Mouse (Mus musculus) olfactory bulb, adult 2 months (tissue): ENCODE data around the gene Dmrtc1a. TPM values are rescaled to one million over a fixed set of nuclear protein-coding genes. Genes with fewer than 3 reads are reported as not detected.
A peak's percentile ranks its signal among the peaks of the same experiment; 100 is the strongest.
"Not testable (repeated sequence)": the region's sequence is repeated elsewhere in the genome, so short reads cannot be mapped to it uniquely, and the experiment has no call there.

Experiments used
- H3K27ac ChIP-seq: fragments of 200-500 bp; 2 replicates; pipeline ENCODE4 v1.5.1; 2012; ENCODE audit warnings: low read depth, low read length; ENCODE audit not compliant: insufficient read depth
- H3K4me1 ChIP-seq: fragments of 200-500 bp; 2 replicates; pipeline ENCODE4 v1.6.1; 2012; ENCODE audit warnings: low read length; ENCODE audit not compliant: control insufficient read depth, insufficient read depth
- H3K4me3 ChIP-seq: fragments of 200-500 bp; 2 replicates; pipeline ENCODE4 v1.5.1; 2012; ENCODE audit warnings: mild to moderate bottlenecking, low read depth, low read length, moderate library complexity; ENCODE audit not compliant: insufficient read depth
- CTCF ChIP-seq: fragments of 200-500 bp; IDR thresholded peaks from 2 replicates; pipeline ENCODE4 v1.5.1; 2012; ENCODE audit warnings: low read depth, mild to moderate bottlenecking, low read length, moderate library complexity; ENCODE audit not compliant: insufficient read depth
- POLR2A ChIP-seq: fragments of 200-500 bp; IDR thresholded peaks from 2 replicates; pipeline ENCODE4 v1.6.1; 2012; ENCODE audit warnings: mild to moderate bottlenecking, low read depth, low read length, moderate library complexity; ENCODE audit not compliant: insufficient read depth
- WGBS: fragments of 180-500 bp; shearing (Covaris S2); methylation state at CpG from one replicate; pipeline ENCODE4 v1.1.7; 2018; 5-methylcytosine and 5-hydroxymethylcytosine counted together
- polyA plus RNA-seq: library from polyadenylated mRNA; stranded (reverse); fragments of >200 nt; gene quantifications from 2 replicates; pipeline ENCODE4 v1.2.4, GENCODE M21; 2012; ENCODE audit warnings: low replicate concordance; ENCODE audit not compliant: missing spikeins, insufficient read depth, insufficient read length

The Dmrtc1a gene
- polyA plus RNA-seq, result not detected in 2 replicates

DNA sequence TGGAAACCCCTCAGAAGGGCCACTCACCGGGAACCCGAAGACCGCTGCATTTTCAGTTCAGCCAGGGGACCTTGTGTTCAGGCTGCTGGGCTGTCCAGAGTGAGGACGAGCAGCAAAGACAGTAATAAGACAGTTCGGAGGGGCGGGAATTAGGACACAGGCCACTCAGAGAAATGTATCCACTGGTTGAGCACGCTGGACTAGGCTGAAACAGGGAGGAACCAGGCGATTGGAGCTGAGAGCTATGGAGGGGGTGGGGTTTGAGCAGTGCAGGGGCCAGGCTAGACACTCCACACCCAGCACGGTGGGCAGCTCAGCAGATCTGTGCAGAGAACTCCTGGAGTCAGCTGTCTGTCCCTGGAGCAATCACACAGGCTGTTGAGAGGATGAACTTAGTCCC lies at the start of gene Dmrtc1a, which contains the start of gene 1700011M02Rik:
Gene Dmrtc1a, minus strand, starts transcription at position 101 of the 400 bp plus-strand sequence.
Gene 1700011M02Rik, plus strand, starts transcription at position 319 of the 400 bp plus-strand sequence.
- not testable (repeated sequence) for H3K4me3 ChIP-seq, H3K27ac ChIP-seq, H3K4me1 ChIP-seq
- 80% methylated on average over 9 of the region's 9 CpGs for WGBS

DNA sequence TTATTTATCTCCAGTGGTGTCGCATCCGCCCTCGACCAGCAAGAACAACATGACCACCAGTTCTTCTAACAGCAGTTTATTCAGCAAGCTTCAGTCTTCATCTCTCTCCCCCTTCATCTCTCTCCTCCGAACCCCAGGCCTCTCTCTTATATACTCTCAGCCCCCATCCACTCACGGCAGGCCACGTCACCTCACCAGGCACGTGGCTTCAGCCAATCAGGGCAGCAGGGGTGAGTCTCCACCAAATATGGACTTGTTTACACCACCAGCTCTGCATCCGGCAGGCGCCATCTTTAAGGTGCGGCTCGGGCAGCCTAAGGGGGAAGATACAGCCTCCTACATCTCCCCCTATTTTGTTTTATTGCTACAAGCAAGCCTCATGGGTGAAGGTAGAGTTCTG lies 41.6 kb upstream of the Dmrtc1a start:
- H3K4me1 ChIP-seq, H3K4me3 ChIP-seq, H3K27ac ChIP-seq: not testable (repeated sequence)
- WGBS, result 93% methylated on average over 11 of the region's 11 CpGs

DNA sequence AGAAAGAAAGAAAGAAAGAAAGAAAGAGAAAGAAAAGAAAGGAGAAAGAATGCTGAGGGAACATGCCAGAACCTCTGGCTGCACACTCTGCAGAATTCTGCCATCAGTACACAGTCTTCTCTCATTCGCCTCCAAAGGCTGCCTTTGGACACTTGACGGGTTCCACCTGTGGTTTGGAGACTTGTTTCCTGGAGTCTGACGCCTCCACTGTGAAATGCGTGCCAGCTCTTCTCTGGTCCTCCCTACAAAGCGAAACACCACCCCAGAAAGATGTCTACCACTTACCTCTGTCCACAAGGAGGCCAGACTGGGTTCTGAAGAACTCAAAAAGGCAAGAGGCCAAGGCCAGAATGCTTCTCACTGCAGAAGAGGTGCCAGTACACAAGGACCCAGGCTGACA lies 28.3 kb upstream of the Dmrtc1a start:
- H3K4me3 ChIP-seq, result no peak overlapping the region
- peaks cover 11% of the 10 kb centered on the region for H3K4me1 ChIP-seq
- no peak overlapping the region for H3K27ac ChIP-seq
- 68% methylated on average over 5 of the region's 5 CpGs for WGBS
- TF ChIP-seq CTCF, result no peak
- no peak for TF ChIP-seq POLR2A

DNA sequence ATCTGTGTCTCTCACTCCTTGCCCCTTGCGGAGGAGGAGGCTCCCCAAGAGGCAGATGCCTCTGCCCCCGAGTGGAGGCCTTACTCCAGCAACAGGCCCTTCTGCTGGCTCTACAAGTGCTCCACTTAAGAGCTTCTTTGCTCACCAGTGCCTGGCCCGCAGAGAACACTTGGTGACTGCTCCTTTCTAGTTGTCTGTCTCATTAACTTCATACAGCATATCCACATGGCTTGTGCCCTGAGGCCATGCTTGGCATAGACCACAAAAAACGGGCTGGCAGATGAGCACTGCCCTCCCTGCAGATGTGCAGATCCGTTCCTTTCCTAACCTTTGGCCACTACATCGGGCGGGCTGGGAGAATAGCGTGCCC lies 25.9 kb upstream of the Dmrtc1a start:
- 60% methylated on average over 8 of the region's 8 CpGs for WGBS
- TF ChIP-seq CTCF (no peak), POLR2A (no peak)
- peak overlapping the region; percentile 94 for H3K4me3 ChIP-seq
- no peak overlapping the region for H3K27ac ChIP-seq
- H3K4me1 ChIP-seq, result peaks cover 11% of the 10 kb centered on the region

DNA sequence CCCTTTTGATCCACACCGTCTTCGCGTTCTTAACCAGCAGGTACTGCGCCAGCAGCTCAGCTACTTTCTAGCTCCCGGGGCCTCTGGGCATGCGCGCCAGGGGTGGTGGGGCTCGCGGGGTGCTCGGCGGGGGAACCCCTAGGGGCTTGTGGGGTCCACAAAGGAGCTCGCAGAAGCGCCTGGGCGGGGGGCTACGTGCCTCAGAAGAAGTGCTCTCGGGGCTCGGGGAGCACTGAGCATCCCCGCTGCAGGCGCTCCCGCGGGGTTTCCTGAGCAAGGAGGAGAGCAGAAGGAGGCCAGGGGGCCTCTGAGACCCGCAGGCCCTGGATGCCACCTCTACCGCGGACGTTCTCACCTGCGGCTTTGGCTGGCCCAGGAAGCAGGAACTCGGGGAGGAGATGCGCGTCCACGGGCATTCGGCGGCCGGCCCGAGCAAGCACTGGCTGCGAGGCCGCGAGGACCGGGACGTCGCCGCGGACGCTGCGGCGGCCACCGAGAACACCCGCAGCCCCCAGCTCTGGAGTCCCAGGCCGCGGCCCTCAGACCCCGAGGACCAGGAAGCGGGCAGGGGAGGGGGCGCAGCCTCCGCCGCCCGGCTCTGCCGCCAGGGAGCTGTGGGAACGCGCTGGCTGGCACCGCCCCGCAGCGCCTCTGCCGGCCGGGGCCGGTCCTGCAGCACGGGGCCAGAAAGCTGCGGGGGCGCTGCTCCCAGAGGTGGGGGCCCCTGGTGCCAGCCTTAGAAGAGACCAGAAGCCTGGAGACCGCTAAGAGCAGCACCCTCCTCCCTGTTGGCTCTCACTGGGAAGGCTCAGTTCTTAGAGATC lies 25.3 kb upstream of the Dmrtc1a start:
- TF ChIP-seq CTCF (peak; percentile 56), POLR2A (peak; percentile 44)
- H3K4me3 ChIP-seq, result peak overlapping the region; percentile 94
- H3K4me1 ChIP-seq, result peaks cover 11% of the 10 kb centered on the region
- H3K27ac ChIP-seq, result peak overlapping the region; percentile 90
- WGBS, result 25% methylated on average over 64 of the region's 68 CpGs

DNA sequence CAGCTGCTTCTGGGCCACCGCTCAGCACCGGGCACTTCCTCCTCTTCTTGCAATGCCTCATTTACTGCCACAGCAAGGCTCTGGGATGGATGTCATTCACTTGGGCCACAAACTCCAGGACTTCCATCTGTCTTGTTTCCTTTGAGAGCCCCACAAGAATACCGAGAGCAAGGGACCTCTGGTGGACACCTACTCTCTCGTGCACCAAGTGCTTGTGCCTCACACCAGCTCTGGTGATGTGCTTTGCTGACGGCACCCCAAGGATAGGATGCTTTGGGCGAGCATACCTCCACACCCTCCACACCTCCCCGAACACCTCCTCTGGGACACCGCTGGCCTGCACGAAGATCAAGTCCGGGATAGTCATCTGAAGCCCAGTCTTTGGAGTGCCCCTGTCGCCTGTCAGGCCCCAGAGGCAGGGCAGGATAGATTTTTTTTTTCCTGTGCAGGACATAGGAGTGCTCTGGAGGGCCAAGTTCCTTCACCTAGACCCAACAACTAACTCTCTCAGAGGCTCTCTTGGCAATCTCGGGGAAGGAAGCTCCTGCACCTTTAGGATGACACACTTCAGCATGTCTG lies 24.6 kb upstream of the Dmrtc1a start:
- TF ChIP-seq CTCF, result no peak
- no peak for TF ChIP-seq POLR2A
- peaks cover 11% of the 10 kb centered on the region for H3K4me1 ChIP-seq
- H3K4me3 ChIP-seq, result peak overlapping the region; percentile 94
- H3K27ac ChIP-seq, result no peak overlapping the region
- WGBS, result 44% methylated on average over 12 of the region's 12 CpGs

DNA sequence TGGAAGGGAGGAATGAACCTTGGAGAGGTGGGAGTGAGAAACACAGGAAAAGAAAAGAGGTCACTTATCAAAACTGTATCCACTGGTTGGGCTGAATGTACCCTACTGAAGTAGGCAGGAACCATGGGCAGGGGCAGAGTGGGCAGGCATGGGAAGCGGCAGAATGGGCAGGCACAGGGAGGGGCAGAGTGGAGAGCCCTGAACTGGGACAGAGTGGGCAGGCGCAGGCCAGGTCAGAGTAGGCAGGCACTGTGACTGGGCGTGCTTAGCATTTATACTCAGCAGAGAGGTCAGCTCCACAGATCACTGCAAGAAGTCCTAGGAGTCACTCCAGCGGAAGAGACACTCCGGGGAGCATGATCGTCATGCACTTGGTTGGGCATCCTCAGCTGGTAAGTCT lies 19.6 kb upstream of the Dmrtc1a start, which contains the start of gene 1700018G05Rik:
Gene 1700018G05Rik, plus strand, starts transcription at position 301 of the 400 bp plus-strand sequence.
- H3K4me3 ChIP-seq, H3K4me1 ChIP-seq, H3K27ac ChIP-seq: not testable (repeated sequence)
- WGBS, result 98% methylated on average over 6 of the region's 6 CpGs

DNA sequence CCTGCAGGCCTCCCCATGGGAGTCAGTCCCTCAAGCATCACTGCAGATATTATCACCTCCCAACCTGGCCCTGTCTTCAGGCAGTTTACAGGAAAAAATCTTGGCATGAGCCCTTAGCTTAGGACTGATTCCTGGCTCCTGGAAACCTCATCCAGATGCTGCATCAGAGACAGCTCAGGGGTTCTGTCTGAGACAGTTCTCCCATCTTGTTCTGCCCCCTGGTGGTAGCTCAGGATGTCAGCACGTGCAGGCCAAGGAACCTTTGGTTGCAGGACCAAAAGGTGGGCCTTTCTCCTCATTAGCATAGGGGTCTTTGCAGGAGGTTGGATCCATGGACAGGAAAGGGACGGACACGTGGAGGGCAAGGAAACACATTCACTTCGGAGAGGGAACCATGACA lies 18.2 kb upstream of the Dmrtc1a start:
- not testable (repeated sequence) for H3K4me3 ChIP-seq, H3K27ac ChIP-seq, H3K4me1 ChIP-seq
- WGBS, result 29% methylated on average over 4 of the region's 4 CpGs

DNA sequence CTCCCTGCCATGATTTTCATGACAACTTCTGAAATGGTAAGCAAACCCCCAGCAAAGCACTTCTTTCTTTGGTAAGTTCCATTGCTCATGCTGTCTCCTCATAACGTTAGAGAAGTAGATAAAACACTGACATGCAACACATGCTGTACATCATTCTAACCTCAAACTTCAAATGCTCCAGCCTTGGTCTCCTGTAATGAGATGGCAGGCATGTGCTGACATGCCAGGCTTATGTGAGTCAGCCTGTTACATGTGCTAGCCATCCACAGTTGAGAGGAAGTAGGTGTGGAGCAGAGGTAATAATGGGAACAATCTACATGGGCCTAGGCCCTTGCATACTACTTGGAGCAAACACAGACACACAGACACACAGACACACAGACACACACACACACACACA lies 6.3 kb upstream of the Dmrtc1a start:
- H3K27ac ChIP-seq, H3K4me1 ChIP-seq, H3K4me3 ChIP-seq: not testable (repeated sequence)
- 89% methylated on average over 1 of the region's 1 CpGs for WGBS

DNA sequence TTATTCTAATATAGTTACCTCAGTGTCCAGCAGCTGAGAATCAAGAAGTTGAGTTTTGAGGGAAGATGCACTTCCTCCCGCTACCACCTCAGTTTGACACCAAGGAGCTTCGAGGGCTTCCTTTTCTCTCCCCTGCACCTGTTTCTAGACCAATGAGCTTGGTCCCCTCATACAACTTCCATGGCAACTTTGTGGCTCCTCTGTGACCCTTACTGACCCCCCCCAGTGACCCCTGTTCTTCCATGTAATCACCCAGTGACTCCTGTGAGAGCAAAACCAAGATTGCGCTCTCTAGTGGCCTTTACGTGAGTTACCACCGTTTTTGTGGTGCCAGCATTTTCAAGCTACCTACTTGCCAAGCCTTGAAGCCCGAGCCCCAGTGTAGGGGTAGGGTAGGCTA lies 40.6 kb downstream of the Dmrtc1a start, which contains the start of gene 1700031F05Rik:
Gene 1700031F05Rik, minus strand, starts transcription at position 101 of the 400 bp plus-strand sequence.
- 92% methylated on average over 6 of the region's 6 CpGs for WGBS
- H3K27ac ChIP-seq, result no peak within 1 kb of the TSS
- TF ChIP-seq POLR2A (no peak), CTCF (no peak)
- no peak within 1 kb of the TSS for H3K4me3 ChIP-seq
- H3K4me1 ChIP-seq, result no peaks in the 10 kb centered on the region

DNA sequence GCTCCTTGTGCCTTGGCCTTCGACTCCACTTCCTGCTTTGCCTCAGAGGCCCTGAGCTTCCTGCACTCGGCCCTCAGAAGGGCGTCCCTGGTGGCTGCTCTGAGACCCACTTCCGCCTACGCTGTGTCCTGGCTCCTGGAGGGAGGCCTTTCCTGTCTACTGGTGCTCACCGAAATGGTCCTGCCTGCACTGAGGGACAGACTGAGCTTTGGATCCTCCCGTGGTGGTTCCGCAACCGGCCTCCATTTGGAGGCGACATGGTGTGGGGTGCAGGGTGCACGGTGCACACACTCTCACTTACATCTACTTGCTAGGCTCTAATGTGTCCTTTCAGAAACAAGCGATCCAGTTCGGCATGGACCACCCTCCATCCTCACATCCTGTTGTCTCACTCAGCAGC lies 54.0 kb downstream of the Dmrtc1a start, which contains the start of gene Dmrtc1c2:
Gene Dmrtc1c2, minus strand, starts transcription at position 101 of the 400 bp plus-strand sequence.
- H3K27ac ChIP-seq, H3K4me3 ChIP-seq, H3K4me1 ChIP-seq: not testable (repeated sequence)
- WGBS, result 83% methylated on average over 1 of the region's 13 CpGs

Other genes starting within 250 kb of the Dmrtc1a start
- gene Gm3880, start 221.7 kb downstream of the Dmrtc1a start, polyA plus RNA-seq, result not detected in 2 replicates
- not detected in 2 replicates for gene Gm9112, start 201.1 kb downstream of the Dmrtc1a start, polyA plus RNA-seq
- gene Dmrtc1b, start 200.8 kb downstream of the Dmrtc1a start, polyA plus RNA-seq, result not detected in 2 replicates
- not detected in 2 replicates for gene Dmrtc1c1, start 105.7 kb downstream of the Dmrtc1a start, polyA plus RNA-seq
- not detected in 2 replicates for gene Dmrtc1c2, start 54.1 kb downstream of the Dmrtc1a start, polyA plus RNA-seq
- gene 1700031F05Rik, start 40.7 kb downstream of the Dmrtc1a start, polyA plus RNA-seq, result not detected in 2 replicates
- gene 1700011M02Rik, start 218 bp upstream of the Dmrtc1a start, polyA plus RNA-seq, result not detected in 2 replicates
- not detected in 2 replicates for gene 1700018G05Rik, start 19.7 kb upstream of the Dmrtc1a start, polyA plus RNA-seq